Mouse (Mus musculus): ENCODE measurements around the gene Efcc1. TPM values are rescaled to one million over a fixed set of nuclear protein-coding genes. Genes with fewer than 3 reads are reported as not detected.

Gene Efcc1
- total and polyA plus RNA-seq, 2 experiments: 0.65 to 0.86 TPM

DNA sequence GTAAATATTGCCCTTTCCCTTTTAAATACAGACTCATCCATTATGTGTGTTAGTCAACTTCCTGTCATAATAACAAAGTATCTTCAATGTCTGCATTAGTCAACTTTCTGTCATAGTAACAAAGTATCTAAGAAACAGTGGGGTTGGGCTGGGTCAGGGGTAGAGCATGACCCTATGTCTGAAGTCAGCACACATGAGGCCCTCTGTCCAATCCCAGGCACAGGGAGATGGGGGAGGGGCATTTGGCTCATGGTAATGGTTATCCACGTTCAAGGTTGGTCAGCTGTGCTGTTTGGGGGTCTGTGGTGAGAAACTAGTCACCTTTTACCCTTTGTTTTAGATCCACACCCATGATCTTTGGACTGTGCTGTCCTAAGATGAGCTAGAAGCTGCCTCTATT lies 14.6 kb downstream of the Efcc1 start:
- no peak overlapping the region for H3K4me3 ChIP-seq (ENCODE audit: insufficient read depth, low read depth, low read length)
- 22% methylated on average over 1 of the region's 1 CpGs for WGBS
- no peaks in the 10 kb centered on the region for H3K79me2 ChIP-seq (ENCODE audit: control insufficient read depth, insufficient read depth, low read length)
- no peaks in the 10 kb centered on the region for H3K4me1 ChIP-seq (ENCODE audit: control insufficient read depth, insufficient read depth, low read length)
- TF ChIP-seq CTCF (IDR thresholded peaks at IDR 0.05; ENCODE audit: low read depth, low read length): no peak
- no peak for TF ChIP-seq POLR2A (IDR thresholded peaks at IDR 0.05; ENCODE audit: extremely low read depth, insufficient read depth, low read length)
- no peak overlapping the region for H3K9ac ChIP-seq (ENCODE audit: low read depth, low read length)
- no peaks in the 10 kb centered on the region for H3K27me3 ChIP-seq (ENCODE audit: control insufficient read depth, insufficient read depth, low read length)
- H3K36me3 ChIP-seq (ENCODE audit: control insufficient read depth, insufficient read depth, low read length): no peaks in the 10 kb centered on the region
- no peak for DNase-seq (ENCODE audit: extremely low read depth, low read depth, low spot score)
- no peak overlapping the region for H3K27ac ChIP-seq (replicated peaks; ENCODE audit: insufficient read depth, low read depth, low read length)

DNA sequence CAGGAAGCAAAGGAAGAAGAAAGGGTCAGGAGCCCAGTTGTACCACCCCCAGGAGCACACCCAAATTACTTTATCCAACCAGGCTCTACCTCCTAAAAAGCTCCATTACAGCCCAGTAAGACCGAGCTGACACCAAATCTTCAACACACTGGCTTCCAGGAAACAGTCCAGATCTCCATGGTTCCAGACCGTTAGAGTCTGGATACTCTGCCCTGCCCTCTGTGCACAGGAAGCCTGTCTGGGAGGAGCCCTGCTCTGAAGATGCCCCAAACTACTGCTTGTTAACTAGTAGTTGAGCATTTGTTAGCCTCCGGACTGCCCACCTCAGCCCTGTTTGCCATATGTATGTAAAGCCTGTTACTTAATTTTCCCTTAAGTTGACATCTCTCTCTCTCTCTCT lies 15.4 kb downstream of the Efcc1 start:
- no peak for TF ChIP-seq CTCF (IDR thresholded peaks at IDR 0.05; ENCODE audit: low read depth, low read length)
- no peak for TF ChIP-seq POLR2A (IDR thresholded peaks at IDR 0.05; ENCODE audit: extremely low read depth, insufficient read depth, low read length)
- DNase-seq (ENCODE audit: extremely low read depth, low read depth, low spot score): no peak

DNA sequence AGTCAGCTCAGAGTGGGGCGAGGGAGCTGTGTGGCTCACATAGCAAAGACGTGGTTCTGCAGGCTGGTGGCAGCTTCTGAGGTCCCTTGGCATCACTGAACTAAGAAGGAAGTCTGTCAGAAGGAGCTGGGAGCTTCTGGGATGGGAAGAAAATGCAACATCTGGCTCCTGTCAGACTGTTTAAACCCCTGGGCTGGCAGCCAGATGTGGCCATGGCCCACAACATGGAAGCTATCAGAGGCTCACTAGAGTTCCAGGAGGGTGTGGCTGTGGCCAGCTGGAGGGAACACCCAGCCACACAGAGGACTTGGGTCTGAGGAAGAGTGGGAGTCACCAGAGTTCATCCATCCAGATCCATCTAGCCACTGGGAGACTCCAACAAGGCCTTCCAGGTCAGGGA lies 16.2 kb downstream of the Efcc1 start:
- no peaks in the 10 kb centered on the region for H3K27me3 ChIP-seq (ENCODE audit: control insufficient read depth, insufficient read depth, low read length)
- H3K4me3 ChIP-seq (ENCODE audit: insufficient read depth, low read depth, low read length): no peak overlapping the region
- WGBS: 87% methylated on average over 2 of the region's 2 CpGs
- H3K36me3 ChIP-seq (ENCODE audit: control insufficient read depth, insufficient read depth, low read length): no peaks in the 10 kb centered on the region
- no peak overlapping the region for H3K9ac ChIP-seq (ENCODE audit: low read depth, low read length)
- TF ChIP-seq CTCF (IDR thresholded peaks at IDR 0.05; ENCODE audit: low read depth, low read length) (no peak), POLR2A (IDR thresholded peaks at IDR 0.05; ENCODE audit: extremely low read depth, insufficient read depth, low read length) (no peak)
- H3K79me2 ChIP-seq (ENCODE audit: control insufficient read depth, insufficient read depth, low read length): no peaks in the 10 kb centered on the region
- no peak for DNase-seq (ENCODE audit: extremely low read depth, low read depth, low spot score)
- H3K4me1 ChIP-seq (ENCODE audit: control insufficient read depth, insufficient read depth, low read length): no peaks in the 10 kb centered on the region
- no peak overlapping the region for H3K27ac ChIP-seq (replicated peaks; ENCODE audit: insufficient read depth, low read depth, low read length)

More for the DNA sequence above, 15.4 kb downstream of the Efcc1 start:
- WGBS: 61% methylated on average over 3 of the region's 3 CpGs
- Histone ChIP-seq H3K27me3 (ENCODE audit: control insufficient read depth, insufficient read depth, low read length) (no peaks in the 10 kb centered on the region), H3K4me3 (ENCODE audit: insufficient read depth, low read depth, low read length) (no peak overlapping the region), H3K79me2 (ENCODE audit: control insufficient read depth, insufficient read depth, low read length) (no peaks in the 10 kb centered on the region), H3K36me3 (ENCODE audit: control insufficient read depth, insufficient read depth, low read length) (no peaks in the 10 kb centered on the region), H3K4me1 (ENCODE audit: control insufficient read depth, insufficient read depth, low read length) (no peaks in the 10 kb centered on the region), H3K9ac (ENCODE audit: low read depth, low read length) (no peak overlapping the region), H3K27ac (replicated peaks; ENCODE audit: insufficient read depth, low read depth, low read length) (no peak overlapping the region)

GRCm38 (mm10) chr6:87748078-87748477 lies 17.4 kb downstream of the Efcc1 start:
- Histone ChIP-seq H3K27ac (replicated peaks; ENCODE audit: insufficient read depth, low read depth, low read length) (peak overlapping the region; percentile 28; the same call in 1 of the 2 replicates), H3K27me3 (ENCODE audit: control insufficient read depth, insufficient read depth, low read length) (no peaks in the 10 kb centered on the region), H3K4me3 (ENCODE audit: insufficient read depth, low read depth, low read length) (no peak overlapping the region), H3K36me3 (ENCODE audit: control insufficient read depth, insufficient read depth, low read length) (no peaks in the 10 kb centered on the region), H3K9ac (ENCODE audit: low read depth, low read length) (no peak overlapping the region), H3K79me2 (ENCODE audit: control insufficient read depth, insufficient read depth, low read length) (no peaks in the 10 kb centered on the region), H3K4me1 (ENCODE audit: control insufficient read depth, insufficient read depth, low read length) (no peaks in the 10 kb centered on the region)
- no peak for DNase-seq (ENCODE audit: extremely low read depth, low read depth, low spot score)
- TF ChIP-seq CTCF (IDR thresholded peaks at IDR 0.05; ENCODE audit: low read depth, low read length): no peak
- no peak for TF ChIP-seq POLR2A (IDR thresholded peaks at IDR 0.05; ENCODE audit: extremely low read depth, insufficient read depth, low read length)
- WGBS: 90% methylated on average over 2 of the region's 2 CpGs

DNA sequence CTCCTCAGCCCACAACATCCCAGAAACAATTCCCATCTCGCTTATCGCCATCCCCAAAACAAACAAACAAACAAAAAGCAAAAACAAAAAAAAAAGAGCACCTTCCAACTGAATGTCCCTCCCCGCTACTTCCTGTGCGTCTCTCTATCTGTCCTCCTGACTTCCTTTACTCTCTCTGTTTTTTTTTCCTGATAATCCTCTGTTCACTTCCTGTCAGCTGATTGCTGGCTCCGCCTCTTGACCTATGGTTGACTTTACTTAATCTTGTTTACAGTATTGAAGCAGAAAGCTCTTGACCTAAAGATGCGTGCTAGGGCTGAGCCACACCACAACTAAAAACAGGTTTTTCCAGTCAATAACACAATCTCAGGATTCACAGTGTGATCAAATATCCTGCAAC lies 17.9 kb downstream of the Efcc1 start:
- H3K27ac ChIP-seq (replicated peaks; ENCODE audit: insufficient read depth, low read depth, low read length): peak overlapping the region; percentile 28; the same call in 1 of the 2 replicates

DNA sequence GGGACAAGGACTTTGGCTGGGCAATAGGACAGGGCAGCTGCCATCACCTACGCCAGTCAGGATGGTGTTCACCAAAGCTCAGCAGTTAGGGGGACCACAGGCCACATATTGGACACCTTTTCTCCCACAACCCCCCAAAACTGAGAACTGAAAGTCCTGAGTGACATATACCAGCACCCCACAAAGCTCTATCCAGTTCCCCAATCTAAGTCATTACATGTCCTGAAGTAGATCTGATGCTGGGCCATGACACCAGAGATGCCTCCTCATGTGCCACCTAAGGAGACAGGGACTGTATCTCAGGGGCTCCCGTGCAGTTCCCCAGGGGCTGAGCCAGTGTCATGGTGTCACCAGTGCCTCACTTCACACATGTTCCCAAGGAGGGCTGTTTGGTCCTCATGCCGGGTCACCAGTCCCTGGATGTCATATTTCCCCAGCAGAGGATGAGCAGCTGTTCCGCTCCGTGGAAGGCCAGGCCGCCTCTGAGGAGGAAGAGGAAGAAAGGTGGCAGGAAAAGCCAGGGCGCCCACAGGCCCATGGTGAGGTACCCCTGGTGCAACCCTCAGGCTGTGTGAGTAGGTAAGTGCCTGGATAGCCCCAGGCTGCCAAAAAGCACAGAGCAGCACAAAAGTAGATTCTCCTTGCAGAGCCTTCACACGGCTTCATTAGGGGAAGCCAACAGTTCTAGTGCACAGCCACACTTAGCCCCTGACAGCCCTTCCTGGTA lies 19.7 kb downstream of the Efcc1 start:
- no peak overlapping the region for H3K9ac ChIP-seq (ENCODE audit: low read depth, low read length)
- H3K79me2 ChIP-seq (ENCODE audit: control insufficient read depth, insufficient read depth, low read length): no peaks in the 10 kb centered on the region
- H3K4me3 ChIP-seq (ENCODE audit: insufficient read depth, low read depth, low read length): no peak overlapping the region
- WGBS: 90% methylated on average over 8 of the region's 8 CpGs
- H3K27ac ChIP-seq (replicated peaks; ENCODE audit: insufficient read depth, low read depth, low read length): no peak overlapping the region
- no peaks in the 10 kb centered on the region for H3K36me3 ChIP-seq (ENCODE audit: control insufficient read depth, insufficient read depth, low read length)
- no peaks in the 10 kb centered on the region for H3K4me1 ChIP-seq (ENCODE audit: control insufficient read depth, insufficient read depth, low read length)
- TF ChIP-seq POLR2A (IDR thresholded peaks at IDR 0.05; ENCODE audit: extremely low read depth, insufficient read depth, low read length): no peak
- no peak for DNase-seq (ENCODE audit: extremely low read depth, low read depth, low spot score)
- no peaks in the 10 kb centered on the region for H3K27me3 ChIP-seq (ENCODE audit: control insufficient read depth, insufficient read depth, low read length)

More for the DNA sequence above, 17.9 kb downstream of the Efcc1 start:
- H3K4me1 ChIP-seq (ENCODE audit: control insufficient read depth, insufficient read depth, low read length): no peaks in the 10 kb centered on the region
- no peak for DNase-seq (ENCODE audit: extremely low read depth, low read depth, low spot score)
- no peaks in the 10 kb centered on the region for H3K36me3 ChIP-seq (ENCODE audit: control insufficient read depth, insufficient read depth, low read length)
- H3K79me2 ChIP-seq (ENCODE audit: control insufficient read depth, insufficient read depth, low read length): no peaks in the 10 kb centered on the region
- no peaks in the 10 kb centered on the region for H3K27me3 ChIP-seq (ENCODE audit: control insufficient read depth, insufficient read depth, low read length)
- H3K9ac ChIP-seq (ENCODE audit: low read depth, low read length): no peak overlapping the region
- no peak for TF ChIP-seq CTCF (IDR thresholded peaks at IDR 0.05; ENCODE audit: low read depth, low read length)
- no peak for TF ChIP-seq POLR2A (IDR thresholded peaks at IDR 0.05; ENCODE audit: extremely low read depth, insufficient read depth, low read length)
- 85% methylated on average over 6 of the region's 6 CpGs for WGBS
- H3K4me3 ChIP-seq (ENCODE audit: insufficient read depth, low read depth, low read length): no peak overlapping the region

Data from liver, adult 2 months (tissue).